Mouse (Mus musculus): ENCODE data around the gene Lifr. TPM values are rescaled to one million over a fixed set of nuclear protein-coding genes. Genes with fewer than 3 reads are reported as not detected.

Lifr gene
- polyA plus RNA-seq (2015; fragmentation: Nextera tagmentation; extraction: Ambion mirVana): 7.6 and 8.1 TPM in 2 replicates

- Histone ChIP-seq H3K4me1 (no peaks in the 10 kb centered on the region), H3K4me3 (no peak within 1 kb of the TSS), H3K9ac (replicated peaks) (no peak within 1 kb of the TSS), H3K9me3 (no peaks in the 10 kb centered on the region), H3K36me3 (no peaks in the 10 kb centered on the region), H3K27ac (replicated peaks) (no peak within 1 kb of the TSS), H3K4me2 (replicated peaks) (no peak within 1 kb of the TSS), H3K27me3 (no peaks in the 10 kb centered on the region)
- 74% methylated on average over 8 of the region's 8 CpGs for WGBS
- ATAC-seq (replicated peaks): no peak
These were observed at the start of gene Lifr for GRCm38 (mm10) chr15:7090211-7090765. Lifr (plus strand) TSS chr15:7090614.

GRCm38 (mm10) chr15:7044081-7044749, 46.2 kb upstream of the Lifr start:
- Histone ChIP-seq H3K36me3 (no peaks in the 10 kb centered on the region), H3K27ac (replicated peaks) (no peak overlapping the region), H3K9me3 (no peaks in the 10 kb centered on the region), H3K4me3 (no peak overlapping the region), H3K4me2 (replicated peaks) (no peak overlapping the region), H3K4me1 (no peaks in the 10 kb centered on the region), H3K9ac (replicated peaks) (no peak overlapping the region), H3K27me3 (no peaks in the 10 kb centered on the region)
- no peak for ATAC-seq (replicated peaks)
- 82% methylated on average over 11 of the region's 11 CpGs for WGBS

GRCm38 (mm10) chr15:7045056-7045455, 45.4 kb upstream of the Lifr start:
- Histone ChIP-seq H3K27me3 (no peaks in the 10 kb centered on the region), H3K36me3 (no peaks in the 10 kb centered on the region), H3K4me3 (no peak overlapping the region), H3K9me3 (no peaks in the 10 kb centered on the region), H3K4me1 (no peaks in the 10 kb centered on the region), H3K9ac (replicated peaks) (no peak overlapping the region), H3K4me2 (replicated peaks) (no peak overlapping the region), H3K27ac (replicated peaks) (no peak overlapping the region)
- 95% methylated on average over 4 of the region's 4 CpGs for WGBS
- ATAC-seq (replicated peaks): no peak

GRCm38 (mm10) chr15:7047931-7048330, 42.5 kb upstream of the Lifr start:
- H3K4me2 ChIP-seq (replicated peaks): no peak overlapping the region

GRCm38 (mm10) chr15:7048916-7049315, 41.5 kb upstream of the Lifr start:
- Histone ChIP-seq H3K27ac (replicated peaks) (no peak overlapping the region), H3K4me1 (no peaks in the 10 kb centered on the region)

More at GRCm38 (mm10) chr15:7047931-7048330, 42.5 kb upstream of the Lifr start:
- Histone ChIP-seq H3K9me3 (no peaks in the 10 kb centered on the region), H3K4me1 (no peaks in the 10 kb centered on the region), H3K9ac (replicated peaks) (no peak overlapping the region), H3K27ac (replicated peaks) (no peak overlapping the region), H3K4me3 (no peak overlapping the region), H3K27me3 (no peaks in the 10 kb centered on the region), H3K36me3 (no peaks in the 10 kb centered on the region)
- WGBS: 84% methylated on average over 3 of the region's 3 CpGs
- ATAC-seq (replicated peaks): no peak

GRCm38 (mm10) chr15:7051666-7052065, 38.7 kb upstream of the Lifr start:
- H3K9me3 ChIP-seq: no peaks in the 10 kb centered on the region
- WGBS: 94% methylated on average over 2 of the region's 2 CpGs

More at GRCm38 (mm10) chr15:7048916-7049315, 41.5 kb upstream of the Lifr start:
- no peak for ATAC-seq (replicated peaks)
- WGBS: 72% methylated on average over 8 of the region's 8 CpGs
- Histone ChIP-seq H3K4me2 (replicated peaks) (no peak overlapping the region), H3K9me3 (no peaks in the 10 kb centered on the region), H3K9ac (replicated peaks) (no peak overlapping the region), H3K4me3 (no peak overlapping the region), H3K36me3 (no peaks in the 10 kb centered on the region), H3K27me3 (no peaks in the 10 kb centered on the region)

GRCm38 (mm10) chr15:7052117-7052516, 38.3 kb upstream of the Lifr start:
- H3K27ac ChIP-seq (replicated peaks): no peak overlapping the region
- H3K9ac ChIP-seq (replicated peaks): no peak overlapping the region
- no peak overlapping the region for H3K4me3 ChIP-seq
- H3K36me3 ChIP-seq: no peaks in the 10 kb centered on the region
- ATAC-seq (replicated peaks): no peak
- H3K4me1 ChIP-seq: no peaks in the 10 kb centered on the region
- no peaks in the 10 kb centered on the region for H3K27me3 ChIP-seq
- 80% methylated on average over 2 of the region's 2 CpGs for WGBS
- H3K9me3 ChIP-seq: no peaks in the 10 kb centered on the region
- H3K4me2 ChIP-seq (replicated peaks): no peak overlapping the region

More at GRCm38 (mm10) chr15:7051666-7052065, 38.7 kb upstream of the Lifr start:
- H3K4me3 ChIP-seq: no peak overlapping the region
- no peak overlapping the region for H3K27ac ChIP-seq (replicated peaks)
- no peaks in the 10 kb centered on the region for H3K36me3 ChIP-seq
- no peak overlapping the region for H3K9ac ChIP-seq (replicated peaks)
- H3K27me3 ChIP-seq: no peaks in the 10 kb centered on the region
- H3K4me1 ChIP-seq: no peaks in the 10 kb centered on the region
- H3K4me2 ChIP-seq (replicated peaks): no peak overlapping the region
- ATAC-seq (replicated peaks): no peak

GRCm38 (mm10) chr15:7056851-7057250, 33.6 kb upstream of the Lifr start:
- no peak overlapping the region for H3K4me3 ChIP-seq
- no peaks in the 10 kb centered on the region for H3K27me3 ChIP-seq
- H3K4me1 ChIP-seq: peaks cover 4% of the 10 kb centered on the region
- no peak overlapping the region for H3K27ac ChIP-seq (replicated peaks)
- H3K36me3 ChIP-seq: no peaks in the 10 kb centered on the region
- 23% methylated on average over 3 of the region's 3 CpGs for WGBS
- no peak overlapping the region for H3K4me2 ChIP-seq (replicated peaks)
- no peak overlapping the region for H3K9ac ChIP-seq (replicated peaks)
- H3K9me3 ChIP-seq: no peaks in the 10 kb centered on the region
- ATAC-seq (replicated peaks): no peak

- 74% methylated on average over 2 of the region's 2 CpGs for WGBS
- Histone ChIP-seq H3K4me3 (no peak overlapping the region), H3K27me3 (no peaks in the 10 kb centered on the region), H3K27ac (replicated peaks) (no peak overlapping the region), H3K4me2 (replicated peaks) (no peak overlapping the region), H3K9me3 (no peaks in the 10 kb centered on the region), H3K9ac (replicated peaks) (no peak overlapping the region), H3K4me1 (peaks cover 16% of the 10 kb centered on the region), H3K36me3 (no peaks in the 10 kb centered on the region)
- ATAC-seq (replicated peaks): no peak
These were observed 29.9 kb upstream of the Lifr start for GRCm38 (mm10) chr15:7060522-7060921.

- no peak overlapping the region for H3K4me3 ChIP-seq
- no peak overlapping the region for H3K4me2 ChIP-seq (replicated peaks)
- ATAC-seq (replicated peaks): peak; percentile 66
- H3K27ac ChIP-seq (replicated peaks): peak overlapping the region; percentile 79
- peaks cover 16% of the 10 kb centered on the region for H3K4me1 ChIP-seq
- no peak overlapping the region for H3K9ac ChIP-seq (replicated peaks)
- H3K9me3 ChIP-seq: no peaks in the 10 kb centered on the region
- no peaks in the 10 kb centered on the region for H3K36me3 ChIP-seq
- WGBS: 11% methylated on average over 4 of the region's 4 CpGs
- no peaks in the 10 kb centered on the region for H3K27me3 ChIP-seq
These were observed 28.3 kb upstream of the Lifr start for GRCm38 (mm10) chr15:7061995-7062697.

- no peak overlapping the region for H3K4me3 ChIP-seq
- ATAC-seq (replicated peaks): peak; percentile 57
- WGBS: 94% methylated on average over 1 of the region's 1 CpGs
These were observed 27.8 kb upstream of the Lifr start for GRCm38 (mm10) chr15:7062698-7063009.

GRCm38 (mm10) chr15:7063521-7064240, 26.7 kb upstream of the Lifr start:
- Histone ChIP-seq H3K9ac (replicated peaks) (no peak overlapping the region), H3K27me3 (no peaks in the 10 kb centered on the region), H3K9me3 (no peaks in the 10 kb centered on the region), H3K4me1 (peaks cover 16% of the 10 kb centered on the region), H3K4me3 (no peak overlapping the region), H3K27ac (replicated peaks) (no peak overlapping the region), H3K4me2 (replicated peaks) (no peak overlapping the region), H3K36me3 (no peaks in the 10 kb centered on the region)
- ATAC-seq (replicated peaks): no peak
- WGBS: 66% methylated on average over 9 of the region's 9 CpGs

More at GRCm38 (mm10) chr15:7062698-7063009, 27.8 kb upstream of the Lifr start:
- peak overlapping the region; percentile 79; the same call in 1 of the 2 replicates for H3K27ac ChIP-seq (replicated peaks)
- H3K9me3 ChIP-seq: no peaks in the 10 kb centered on the region
- no peak overlapping the region for H3K9ac ChIP-seq (replicated peaks)
- H3K27me3 ChIP-seq: no peaks in the 10 kb centered on the region
- H3K4me2 ChIP-seq (replicated peaks): no peak overlapping the region
- peaks cover 16% of the 10 kb centered on the region for H3K4me1 ChIP-seq
- H3K36me3 ChIP-seq: no peaks in the 10 kb centered on the region
